13 mouse cellular contexts compared by ENCODE assay signal in genomic region chr8:117771115-117771836, GRCm38 (mm10). TPM values are rescaled to one million over a fixed set of nuclear protein-coding genes. Genes with fewer than 3 reads are reported as not detected.
A peak's percentile ranks its signal among the peaks of the same experiment; 100 is the strongest.
DNase-seq lines count a peak whose midpoint lies in the region; ATAC-seq and TF ChIP-seq lines count a peak whose summit lies in the region.
"Had no signal": no experiment of that assay in that cellular context is flagged by ENCODE, and none has a peak within 500 bp of the region (broad histone marks: within the 10 kb centered on the region; RNA-seq: fewer than 3 reads in every experiment).

No protein-coding gene starts in this region.

- H3K36me3 ChIP-seq in kidney, postnatal 0 days (ENCODE audit: insufficient read depth, low read length) = no peaks in the 10 kb centered on the region
- no peaks in the 10 kb centered on the region for H3K36me3 ChIP-seq in intestine, postnatal 0 days (ENCODE audit: control insufficient read depth, insufficient read depth)
- no peaks in the 10 kb centered on the region for H3K36me3 ChIP-seq in liver, embryonic 16.5 days (ENCODE audit: control insufficient read depth, insufficient read depth)
- H3K36me3 ChIP-seq: embryonic facial prominence, embryonic 13.5 days; hindbrain, embryonic 12.5 days; midbrain, embryonic 10.5 days had no signal

- H3K9me3 ChIP-seq in kidney, postnatal 0 days (replicated peaks; ENCODE audit: low read length) = no peaks in the 10 kb centered on the region
- H3K9me3 ChIP-seq in intestine, postnatal 0 days (ENCODE audit: control insufficient read depth) = no peaks in the 10 kb centered on the region
- no peaks in the 10 kb centered on the region for H3K9me3 ChIP-seq in liver, embryonic 16.5 days (replicated peaks; ENCODE audit: control insufficient read depth, low read length)
- H3K9me3 ChIP-seq: embryonic facial prominence, embryonic 13.5 days; hindbrain, embryonic 12.5 days; midbrain, embryonic 10.5 days had no signal

- H3K27me3 ChIP-seq in kidney, postnatal 0 days (ENCODE audit: insufficient read depth, low read length) = no peaks in the 10 kb centered on the region
- H3K27me3 ChIP-seq in intestine, postnatal 0 days (replicated peaks; ENCODE audit: control insufficient read depth, insufficient read depth, low read length) = no peaks in the 10 kb centered on the region
- no peaks in the 10 kb centered on the region for H3K27me3 ChIP-seq in liver, embryonic 16.5 days (ENCODE audit: control insufficient read depth, insufficient read depth, low read depth, low read length)
- H3K27me3 ChIP-seq: embryonic facial prominence, embryonic 13.5 days; hindbrain, embryonic 12.5 days had no signal

- intact Hi-C loops in heart, postnatal 36 days (cut with DNase I) = loop anchor here (5.0 kb wide), 1 partner anchor 466 kb away; no protein-coding TSS in a partner anchor

- H3K9ac ChIP-seq in kidney, postnatal 0 days (ENCODE audit: low read depth, low read length) = no peak overlapping the region
- H3K9ac ChIP-seq in intestine, postnatal 0 days (ENCODE audit: low read depth, low read length) = no peak overlapping the region
- H3K9ac ChIP-seq in liver, embryonic 16.5 days (ENCODE audit: low read depth, low read length) = no peak overlapping the region
- H3K9ac ChIP-seq: embryonic facial prominence, embryonic 13.5 days; hindbrain, embryonic 12.5 days had no signal

- H3K27ac ChIP-seq in kidney, postnatal 0 days = no peak overlapping the region
- H3K27ac ChIP-seq in intestine, postnatal 0 days (ENCODE audit: low read depth, low read length) = no peak overlapping the region
- peak overlapping the region; percentile 78 for H3K27ac ChIP-seq in liver, embryonic 16.5 days (ENCODE audit: low read length)
- H3K27ac ChIP-seq: embryonic facial prominence, embryonic 13.5 days; heart, adult 2 months; hindbrain, embryonic 12.5 days; midbrain, embryonic 10.5 days had no signal

- no peaks in the 10 kb centered on the region for H3K4me1 ChIP-seq in kidney, postnatal 0 days (replicated peaks; ENCODE audit: insufficient read depth, low read length)
- H3K4me1 ChIP-seq in intestine, postnatal 0 days (replicated peaks; ENCODE audit: control insufficient read depth, insufficient read depth, low read length) = no peaks in the 10 kb centered on the region
- H3K4me1 ChIP-seq in liver, embryonic 16.5 days (ENCODE audit: control insufficient read depth, low read depth, low read length) = peaks cover 16% of the 10 kb centered on the region
- H3K4me1 ChIP-seq: embryonic facial prominence, embryonic 13.5 days; hindbrain, embryonic 12.5 days; midbrain, embryonic 10.5 days had no signal

- no peak overlapping the region for H3K4me2 ChIP-seq in kidney, postnatal 0 days (ENCODE audit: low read length)
- H3K4me2 ChIP-seq in intestine, postnatal 0 days (replicated peaks; ENCODE audit: low read depth) = no peak overlapping the region
- H3K4me2 ChIP-seq in liver, embryonic 16.5 days (ENCODE audit: low read depth, low read length) = peak overlapping the region; percentile 44
- H3K4me2 ChIP-seq: embryonic facial prominence, embryonic 13.5 days; hindbrain, embryonic 12.5 days had no signal

- no peak overlapping the region for H3K4me3 ChIP-seq in kidney, postnatal 0 days (replicated peaks; ENCODE audit: low read depth, low read length)
- H3K4me3 ChIP-seq in intestine, postnatal 0 days (ENCODE audit: low read depth, low read length) = no peak overlapping the region
- no peak overlapping the region for H3K4me3 ChIP-seq in liver, embryonic 16.5 days (ENCODE audit: low read depth, low read length)
- H3K4me3 ChIP-seq: embryonic facial prominence, embryonic 13.5 days; heart, adult 2 months; hindbrain, embryonic 12.5 days; midbrain, embryonic 10.5 days had no signal

- DNase-seq in kidney, postnatal 0 days (ENCODE audit: low spot score) = no peak
- no peak for DNase-seq in kidney, adult 9 months
- no peak for DNase-seq in T-cell, adult 2 months (ENCODE audit: low spot score)
- DNase-seq in heart, postnatal 36 days = no peak
- no peak for DNase-seq in neural tube, embryonic 10.5 days (ENCODE audit: extremely low spot score, low spot score)
- DNase-seq: cerebellum, adult 9-11 months; gastrocnemius, postnatal 10 days; heart, adult 2 months had no signal

- 0 out of 2 replicates have a peak, but pooled peaks have one; percentile 34 for ATAC-seq in kidney, postnatal 0 days (replicated peaks; ENCODE audit: low FRiP score, low read depth)
- ATAC-seq in intestine, postnatal 0 days = peak; percentile 56; the same call in 1 of the 2 replicates
- peak; percentile 88 for ATAC-seq in liver, embryonic 16.5 days (ENCODE audit: low read depth)

- 63% methylated on average over 9 of the region's 9 CpGs for WGBS in kidney, postnatal 0 days
- 39% methylated on average over 9 of the region's 9 CpGs for WGBS in intestine, postnatal 0 days
- WGBS in liver, embryonic 16.5 days (ENCODE audit: insufficient replicate concordance) = 36% methylated on average over 9 of the region's 9 CpGs

- no peak for TF ChIP-seq CTCF in kidney, postnatal 0 days (IDR thresholded peaks at IDR 0.05; ENCODE audit: low read depth)
- TF ChIP-seq CTCF in intestine, postnatal 0 days (IDR thresholded peaks at IDR 0.05; ENCODE audit: low read depth) = no peak

RNA-seq across cellular contexts. Expression of gene Mphosph6, which starts 30.5 kb away (rescaled TPM):
- polyA plus RNA-seq in kidney, postnatal 0 days (2015; fragmentation: Nextera tagmentation; extraction: Ambion mirVana) = 62.2 and 65.3 TPM in 2 replicates
- 31.3 and 33.4 TPM in 2 replicates for polyA plus RNA-seq in intestine, postnatal 0 days (2015; fragmentation: Nextera tagmentation; extraction: Ambion mirVana)
- 21.5 and 23.9 TPM in 2 replicates for polyA plus RNA-seq in liver, embryonic 16.5 days (2015; fragmentation: Nextera tagmentation; extraction: Ambion mirVana)
- total RNA-seq in heart, postnatal 36 days (2021) = 1 to 10 TPM; 6.8 to 9.4 TPM

Comparison
In these comparisons a context has a peak if more than half of its experiments do, and no peak if none do; other contexts are left out.
1. ATAC-seq: peak in every context shown above with its lines; median percentile 88 in liver, embryonic 16.5 days; 56 in intestine, postnatal 0 days; 34 in kidney, postnatal 0 days.